Mouse (Mus musculus): ENCODE results near the gene Adamts6.

Adamts6 gene

DNA sequence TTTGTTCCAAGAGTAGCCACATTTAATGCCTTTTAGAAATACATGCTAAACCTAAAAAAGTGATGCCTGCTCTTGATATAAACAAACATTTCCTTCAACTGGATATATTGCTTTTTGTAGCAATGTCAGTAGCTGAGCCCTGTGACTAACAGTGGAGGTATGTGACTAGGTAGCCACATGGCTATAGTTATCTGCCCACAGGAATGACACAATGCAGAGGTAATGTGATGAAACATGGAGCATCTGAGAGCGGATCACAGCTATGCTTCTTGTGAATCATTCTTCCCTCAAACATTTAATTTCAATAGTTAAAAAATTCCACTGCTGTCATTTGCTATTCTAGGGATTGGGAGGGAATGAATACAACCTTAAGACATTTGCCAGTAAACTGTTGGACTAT is 172.7 kb downstream of the Adamts6 start:
- DNase-seq (ENCODE audit: low spot score): no peak

DNA sequence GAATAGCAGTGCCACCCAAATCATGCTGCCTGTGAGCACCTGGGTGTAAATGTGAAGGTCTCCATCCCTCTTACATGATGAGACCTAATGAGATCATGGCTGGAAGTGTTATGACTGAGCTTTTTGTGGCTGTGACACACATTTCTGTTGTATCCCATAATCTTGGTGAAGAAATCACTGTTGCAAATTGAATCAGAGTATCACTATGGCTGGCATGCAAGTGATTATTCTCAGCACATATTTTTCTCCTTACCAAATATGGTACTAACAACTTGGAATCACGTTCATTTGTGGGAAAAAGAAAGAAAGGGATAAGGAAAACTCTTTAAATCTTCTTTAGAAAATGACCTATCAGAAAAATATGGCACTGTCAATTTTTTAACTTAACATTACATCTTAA is 180.4 kb downstream of the Adamts6 start:
- DNase-seq (ENCODE audit: low spot score): no peak

- no peak for DNase-seq (ENCODE audit: low spot score)
Measured at GRCm38 (mm10) chr13:104476285-104476956, 188.8 kb downstream of the Adamts6 start.

DNA sequence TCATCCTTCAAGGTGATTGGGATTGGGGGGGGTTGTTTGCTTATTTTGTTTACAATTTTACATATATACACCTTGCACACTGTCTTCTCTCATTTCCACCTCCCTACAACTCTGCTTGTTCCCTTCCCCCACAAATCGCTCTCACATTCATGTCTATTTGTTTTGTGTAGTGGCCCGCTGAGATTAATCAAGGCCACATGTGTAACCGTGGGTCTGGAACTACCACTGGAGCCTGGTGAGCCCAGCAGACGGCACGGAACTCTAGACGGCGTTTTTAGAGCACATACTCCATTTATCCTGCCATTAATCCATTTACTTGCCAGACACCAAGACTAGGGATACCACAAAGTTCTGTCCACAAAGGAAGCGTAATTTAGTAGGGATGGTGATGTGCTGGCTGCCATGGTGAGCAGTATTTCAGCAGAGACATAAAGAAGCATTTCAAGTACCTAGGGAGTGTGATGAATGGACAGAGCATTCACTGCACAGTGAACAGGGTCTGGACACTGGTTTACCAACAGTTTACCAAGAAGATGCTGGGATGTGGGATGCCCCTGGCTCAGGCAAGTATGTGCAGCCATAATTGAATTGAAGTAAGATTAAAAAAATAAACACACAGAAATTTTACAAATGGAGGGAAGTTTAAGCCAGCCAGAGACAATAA is 194.9 kb downstream of the Adamts6 start:
- no peak for DNase-seq (ENCODE audit: low spot score)

GRCm38 (mm10) chr13:104483111-104483722 is 195.6 kb downstream of the Adamts6 start:
- no peak for DNase-seq (ENCODE audit: low spot score)

GRCm38 (mm10) chr13:104491046-104491811 is 203.6 kb downstream of the Adamts6 start:
- DNase-seq (ENCODE audit: low spot score): no peak

- no peak for DNase-seq (ENCODE audit: low spot score)
Measured at GRCm38 (mm10) chr13:104493466-104493993, 205.9 kb downstream of the Adamts6 start.

DNA sequence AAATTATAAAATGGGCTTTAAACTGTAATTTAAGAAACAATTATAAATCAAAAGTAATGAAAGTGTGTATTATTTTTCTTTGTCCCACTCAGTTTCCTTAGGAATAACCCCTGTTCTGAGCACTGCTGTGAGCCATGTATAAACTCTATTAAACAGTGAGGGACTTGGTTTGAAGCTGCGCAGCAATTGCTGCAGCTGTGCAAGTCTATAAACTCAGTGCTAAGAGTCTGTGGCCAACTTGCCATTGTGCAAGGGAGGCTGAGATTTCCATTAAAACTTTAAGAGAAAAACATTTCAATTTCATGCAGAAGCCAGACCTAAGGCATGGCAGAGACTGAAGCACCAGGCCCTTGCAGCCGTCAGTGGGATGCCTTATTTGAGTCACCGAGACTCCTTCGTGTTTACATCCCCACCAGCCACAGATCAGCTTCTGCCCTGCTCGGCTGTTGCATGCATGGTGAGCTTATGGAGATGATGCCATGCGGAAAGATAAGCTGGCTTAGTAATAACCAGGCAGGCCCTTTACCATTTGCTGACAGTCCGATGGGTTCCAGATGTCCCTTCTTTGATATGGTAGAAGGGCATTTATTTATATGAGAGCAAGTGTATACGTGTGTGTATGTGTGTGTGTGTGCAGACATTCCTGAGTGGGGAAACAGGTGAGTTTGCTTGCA is 206.7 kb downstream of the Adamts6 start:
- no peak for DNase-seq (ENCODE audit: low spot score)

DNA sequence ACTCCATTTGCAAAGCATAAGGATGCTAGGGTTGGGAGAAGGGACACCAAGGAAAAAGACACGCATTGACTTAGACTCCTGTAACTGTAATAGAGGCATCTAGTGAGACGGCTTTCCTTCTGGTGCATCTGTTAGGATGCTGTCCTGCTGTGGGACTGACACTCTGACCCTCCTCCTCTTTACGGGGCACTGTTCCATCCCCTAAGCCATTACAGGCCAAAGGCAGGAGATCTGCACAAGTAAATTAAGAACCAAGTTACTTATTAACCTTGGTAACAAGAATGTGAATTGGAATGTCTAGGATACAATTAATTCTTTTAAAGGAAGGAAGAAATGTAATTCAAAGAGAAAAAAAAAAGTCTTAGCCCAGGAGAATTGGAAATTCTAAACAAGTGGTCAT is 210.0 kb downstream of the Adamts6 start:
- DNase-seq (ENCODE audit: low spot score): no peak

DNA sequence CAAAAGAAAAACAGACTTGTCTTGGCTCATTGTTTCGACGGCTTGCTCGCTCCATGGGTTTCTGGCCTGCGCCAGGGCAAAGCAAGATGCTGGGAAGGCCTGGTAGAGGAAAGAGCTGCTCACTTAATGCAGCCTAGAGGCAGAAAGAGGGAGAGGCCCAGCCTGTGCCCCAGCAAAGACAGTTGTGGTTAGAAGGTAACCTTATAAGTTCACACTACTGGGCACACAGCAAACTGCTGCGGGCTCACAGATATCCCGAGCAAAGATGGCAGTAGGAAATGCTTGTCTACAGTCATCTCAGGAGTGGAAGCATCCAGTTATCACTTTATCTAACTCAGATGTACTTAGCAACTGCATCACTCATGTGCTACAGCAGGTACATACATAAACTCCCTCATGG is 211.0 kb downstream of the Adamts6 start:
- no peak for DNase-seq (ENCODE audit: low spot score)

DNA sequence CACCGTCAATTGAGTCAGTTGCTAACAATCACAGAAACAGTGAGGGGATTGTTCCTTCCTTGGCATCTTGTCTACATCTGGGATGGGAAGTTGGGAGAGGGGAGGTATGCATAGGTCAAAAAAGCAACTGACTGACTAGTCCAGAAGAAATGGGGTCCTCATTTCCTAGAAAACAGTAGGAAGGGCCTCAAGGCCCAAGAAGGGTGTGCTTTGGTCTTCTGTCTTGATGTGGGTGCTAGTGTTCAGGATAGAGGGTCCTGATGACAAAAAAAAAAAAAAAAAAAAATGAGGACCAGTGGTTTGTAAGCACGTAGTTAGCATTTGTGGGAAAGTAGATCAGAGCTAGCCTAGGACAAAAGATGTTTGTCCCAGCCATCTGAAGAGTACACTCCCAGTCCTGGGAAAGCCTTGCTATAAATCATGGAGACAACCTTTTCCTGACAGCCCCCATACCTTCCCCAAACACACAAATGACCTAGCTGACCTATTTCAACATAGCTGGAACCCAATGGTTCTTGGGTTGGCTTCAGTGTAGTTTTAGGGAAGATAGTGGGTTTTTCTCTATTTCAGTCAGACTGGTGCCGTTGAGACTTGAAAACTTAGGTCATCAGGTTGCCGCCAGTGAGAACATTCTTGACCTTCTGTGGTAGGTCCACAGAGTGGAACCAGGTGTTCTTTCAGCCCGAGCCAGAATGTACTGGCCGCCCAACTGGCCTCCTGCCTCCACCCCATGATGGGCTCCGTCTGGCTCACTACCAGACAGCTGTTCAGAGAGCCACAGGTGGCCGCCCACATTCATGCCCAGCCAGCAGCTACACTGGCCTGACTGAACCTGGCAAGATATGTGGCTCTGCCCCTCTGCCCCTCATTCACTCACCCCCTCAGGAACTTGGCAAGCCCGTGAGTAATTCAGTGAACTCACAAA is 211.7 kb downstream of the Adamts6 start:
- no peak for DNase-seq (ENCODE audit: low spot score)

GRCm38 (mm10) chr13:104502406-104502805 is 214.8 kb downstream of the Adamts6 start:
- no peak for DNase-seq (ENCODE audit: low spot score)

- no peak for DNase-seq (ENCODE audit: low spot score)
Measured at GRCm38 (mm10) chr13:104504043-104504442, 216.4 kb downstream of the Adamts6 start.

DNA sequence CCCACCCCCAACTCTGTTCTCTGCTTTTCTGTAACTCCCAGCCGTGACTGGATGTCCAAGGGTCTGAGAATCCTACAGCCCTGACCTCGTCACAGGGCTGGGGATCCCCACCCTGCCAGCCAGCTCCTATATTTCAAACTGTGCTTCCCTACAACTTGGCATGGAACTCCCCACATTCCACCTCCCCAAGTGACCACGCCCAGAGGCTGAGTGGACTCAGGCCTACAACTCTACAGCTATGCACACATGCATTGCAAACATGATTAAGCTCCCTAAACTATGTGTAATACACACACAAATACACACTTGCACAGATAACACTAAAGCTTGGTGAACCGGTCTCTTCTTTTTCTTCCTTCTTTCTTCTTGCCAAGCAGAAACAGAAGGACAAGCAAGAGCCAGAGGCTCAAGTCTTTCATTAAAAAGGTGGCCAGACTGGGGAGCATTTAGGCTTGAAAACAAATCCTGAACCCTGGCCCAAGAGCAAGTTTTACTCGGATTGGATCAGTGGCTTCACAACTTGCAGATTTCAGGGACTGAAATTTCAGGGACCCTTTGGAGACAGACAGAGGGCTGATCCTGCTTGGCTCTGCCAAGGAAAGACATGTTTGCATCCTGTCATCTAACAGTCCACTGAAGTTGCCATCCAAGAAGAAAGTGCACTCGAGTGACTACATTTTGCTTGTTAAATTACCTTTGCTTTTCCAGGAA is 218.7 kb downstream of the Adamts6 start:
- no peak for DNase-seq (ENCODE audit: low spot score)

DNA sequence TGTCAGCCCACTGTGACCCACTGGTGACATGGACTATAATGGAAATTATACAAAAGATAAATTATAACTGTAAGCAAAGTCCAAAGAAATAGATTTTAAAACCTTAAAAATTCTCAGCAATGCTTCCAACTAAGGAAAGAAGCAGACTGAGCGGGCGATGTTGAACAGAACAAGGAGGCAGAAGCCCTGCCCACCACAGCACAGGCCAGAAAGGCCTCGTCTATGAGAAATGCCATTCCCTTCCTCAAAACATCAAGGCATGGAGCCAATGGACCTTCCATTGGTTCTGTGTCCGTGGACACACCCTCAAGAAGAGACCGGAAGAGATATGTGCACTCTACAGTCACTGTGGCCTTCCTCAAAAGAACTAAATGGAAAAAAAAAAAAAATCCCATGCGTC is 220.0 kb downstream of the Adamts6 start:
- no peak for DNase-seq (ENCODE audit: low spot score)

GRCm38 (mm10) chr13:104509561-104510493 is 222.2 kb downstream of the Adamts6 start:
- no peak for DNase-seq (ENCODE audit: low spot score)

DNA sequence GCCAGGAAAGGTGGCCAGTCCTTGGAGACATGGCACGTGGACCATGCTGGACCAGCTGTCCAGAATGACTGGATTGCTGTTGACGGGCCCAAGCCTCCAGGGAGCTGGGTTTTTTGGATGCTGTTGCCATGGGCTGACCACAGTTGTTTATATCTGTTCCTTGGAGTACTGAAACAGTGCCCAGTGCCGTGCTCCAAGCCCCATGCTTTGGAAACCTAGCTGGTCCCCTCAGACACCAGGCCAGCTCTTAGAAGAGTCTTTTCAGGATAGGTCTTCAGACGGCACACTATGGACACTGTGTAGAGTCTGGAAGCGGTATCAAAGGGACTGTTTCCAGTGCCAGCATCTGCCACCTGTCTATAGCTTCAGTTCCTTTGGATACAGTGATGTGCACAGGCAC is 223.1 kb downstream of the Adamts6 start:
- DNase-seq (ENCODE audit: low spot score): no peak

- DNase-seq (ENCODE audit: low spot score): no peak
Measured at GRCm38 (mm10) chr13:104515054-104515453, 227.4 kb downstream of the Adamts6 start.

- no peak for DNase-seq (ENCODE audit: low spot score)
Measured at GRCm38 (mm10) chr13:104516146-104516545, 228.5 kb downstream of the Adamts6 start.

Measured in urinary bladder, postnatal 14 days (tissue).